Mouse (Mus musculus) embryo, embryonic 11 days (tissue): ENCODE results near the gene Acvr2b.

ENCODE experiments used
- DNase-seq: peaks from one replicate; pipeline ENCODE4 v3.0.0-alpha.2; 2015

Gene Acvr2b

GRCm38 (mm10) chr9:119474717-119475611 is 73.0 kb downstream of the Acvr2b start:
- no peak for DNase-seq

- DNase-seq = peak; percentile 17
These were observed 75.8 kb downstream of the Acvr2b start for GRCm38 (mm10) chr9:119477754-119478153.

GRCm38 (mm10) chr9:119478345-119478744 is 76.4 kb downstream of the Acvr2b start:
- no peak for DNase-seq

GRCm38 (mm10) chr9:119479297-119479696 is 77.4 kb downstream of the Acvr2b start:
- DNase-seq = no peak

GRCm38 (mm10) chr9:119481612-119482011 is 79.7 kb downstream of the Acvr2b start:
- DNase-seq = no peak

GRCm38 (mm10) chr9:119483554-119484353 is 81.8 kb downstream of the Acvr2b start:
- DNase-seq = no peak

GRCm38 (mm10) chr9:119484420-119484819 is 82.5 kb downstream of the Acvr2b start:
- no peak for DNase-seq
